Mouse (Mus musculus) T-helper 17 cell (primary cell): ENCODE measurements around the gene Lrrc46.

Experiments
- in situ Hi-C, 2 experiments: fragments of 300-600 bp; cut with MboI, MseI; formaldehyde crosslinking; loops; 1 replicate in 1 of 2; 2 replicates in 1 of 2; pipeline ENCODE4 v1.15.1; 2025; ENCODE audit warnings: high pct_unique_total_duplicates in 2 of 2

Gene Lrrc46

GRCm38 (mm10) chr11:97049492-97050085 lies 8.4 kb upstream of the Lrrc46 start:
- in situ Hi-C loops, result no loop called here

GRCm38 (mm10) chr11:97048090-97048650 lies 7.0 kb upstream of the Lrrc46 start:
- in situ Hi-C loops, result no loop called here

- in situ Hi-C loops, result no loop called here
Observed at GRCm38 (mm10) chr11:97045861-97046260, 4.7 kb upstream of the Lrrc46 start.

GRCm38 (mm10) chr11:97044902-97045301 lies 3.7 kb upstream of the Lrrc46 start:
- in situ Hi-C loops, result no loop called here

GRCm38 (mm10) chr11:97040301-97041021 lies 746 bp downstream of the Lrrc46 start:
- in situ Hi-C loops, result no loop called here

GRCm38 (mm10) chr11:97038881-97039280 lies 2.3 kb downstream of the Lrrc46 start:
- in situ Hi-C loops, result no loop called here

GRCm38 (mm10) chr11:97036141-97036540 lies 5.1 kb downstream of the Lrrc46 start:
- in situ Hi-C loops, result no loop called here

GRCm38 (mm10) chr11:97033781-97034180 lies 7.4 kb downstream of the Lrrc46 start:
- in situ Hi-C loops, result loop anchor here in 1 of 2 experiments (5.0 kb wide), 1 partner anchor 106 kb away; the partner anchor contains the start of gene Prr15l

GRCm38 (mm10) chr11:97032499-97032898 lies 8.7 kb downstream of the Lrrc46 start:
- in situ Hi-C loops, result loop anchor here in 1 of 2 experiments (5.0 kb wide), 1 partner anchor 105 kb away; the partner anchor contains the start of gene Prr15l

- in situ Hi-C loops, result loop anchor here in 1 of 2 experiments (5.0 kb wide), 1 partner anchor 105 kb away; the partner anchor contains the start of gene Prr15l
Observed at GRCm38 (mm10) chr11:97031977-97032376, 9.2 kb downstream of the Lrrc46 start.

GRCm38 (mm10) chr11:97030426-97030825 lies 10.8 kb downstream of the Lrrc46 start:
- in situ Hi-C loops, result loop anchor here in 1 of 2 experiments (5.0 kb wide), 1 partner anchor 103 kb away; the partner anchor contains the start of gene Prr15l

- in situ Hi-C loops, result loop anchor here in 1 of 2 experiments (5.0 kb wide), 1 partner anchor 103 kb away; the partner anchor contains the start of gene Prr15l
Observed at GRCm38 (mm10) chr11:97029686-97030417, 11.4 kb downstream of the Lrrc46 start, which contains the start of gene Scrn2. Scrn2 (plus strand) TSS chr11:97029938.

- in situ Hi-C loops, result no loop called here
Observed at GRCm38 (mm10) chr11:97025721-97026344, 15.4 kb downstream of the Lrrc46 start.

- in situ Hi-C loops, result loop anchor here (5.0 to 25.0 kb wide), 4 partner anchors 38 to 1562 kb away; partner anchors contain the start of genes Cdk5rap3 (in 1 of the 2), Lrrc3c (in 1 of the 2), Ormdl3 (in 1 of the 2) and Sp2 (in 1 of the 2)
Observed at GRCm38 (mm10) chr11:97024977-97025376, 16.2 kb downstream of the Lrrc46 start.

- in situ Hi-C loops, result loop anchor here (5.0 to 25.0 kb wide), 4 partner anchors 35 to 1565 kb away; partner anchors contain the start of genes Cdk5rap3 (in 1 of the 2), Lrrc3c (in 1 of the 2), Ormdl3 (in 1 of the 2) and Sp2 (in 1 of the 2)
Observed at GRCm38 (mm10) chr11:97021873-97022484, 19.2 kb downstream of the Lrrc46 start.

- in situ Hi-C loops, result loop anchor here (5.0 to 25.0 kb wide), 4 partner anchors 34 to 1566 kb away; partner anchors contain the start of genes Cdk5rap3 (in 1 of the 2), Lrrc3c (in 1 of the 2), Ormdl3 (in 1 of the 2) and Sp2 (in 1 of the 2)
Observed at GRCm38 (mm10) chr11:97021121-97021765, 20.0 kb downstream of the Lrrc46 start.

- in situ Hi-C loops, result loop anchor here in 1 of 2 experiments (25.0 kb wide), 1 partner anchor 1568 kb away; the partner anchor contains the start of genes Lrrc3c and Ormdl3
Observed at GRCm38 (mm10) chr11:97019345-97019708, 21.9 kb downstream of the Lrrc46 start.

GRCm38 (mm10) chr11:97018583-97019344 lies 22.4 kb downstream of the Lrrc46 start:
- in situ Hi-C loops, result loop anchor here in 1 of 2 experiments (25.0 kb wide), 1 partner anchor 1569 kb away; the partner anchor contains the start of genes Lrrc3c and Ormdl3
